Mouse (Mus musculus) CH12.LX (cell line): Measurements from ENCODE around the gene Tpsab1. TPM values are rescaled to one million over a fixed set of nuclear protein-coding genes. Genes with fewer than 3 reads are reported as not detected.

Source experiments
- DNase-seq: peaks from one replicate; pipeline ENCODE4 v3.0.0-alpha.2; 2013; ENCODE audit errors: extremely low read depth
- H3K27ac ChIP-seq: 2 replicates; pipeline ENCODE4 v1.5.1; 2012; ENCODE audit warnings: low read depth, mild to moderate bottlenecking, control low read depth, moderate library complexity; ENCODE audit not compliant: insufficient read depth
- H3K27me3 ChIP-seq: replicated peaks from 2 replicates; pipeline ENCODE3; 2012; ENCODE audit warnings: inconsistent platforms
- H3K36me3 ChIP-seq, 2 experiments: replicated peaks in 1 of 2; 2 replicates each; pipeline versions ENCODE3 to v1.6.1; 2012; ENCODE audit warnings: inconsistent platforms in 1 of 2, low read length in 1 of 2, mild to moderate bottlenecking in 1 of 2, mixed read lengths in 1 of 2, moderate library complexity in 1 of 2; ENCODE audit not compliant: control insufficient read depth in 1 of 2, insufficient read depth in 1 of 2
- H3K4me1 ChIP-seq, 2 experiments: 2 replicates each; pipeline ENCODE4 v1.6.1; 2012; ENCODE audit warnings: inconsistent platforms in 1 of 2, moderate library complexity in 1 of 2; ENCODE audit not compliant: insufficient read depth in 2 of 2, control insufficient read depth in 1 of 2
- H3K4me2 ChIP-seq: 2 replicates; pipeline ENCODE4 v1.6.1; 2012; ENCODE audit warnings: low read depth, mild to moderate bottlenecking, control low read depth; ENCODE audit not compliant: poor library complexity, insufficient read depth, severe bottlenecking
- H3K4me3 ChIP-seq, 3 experiments: fragments of 150-350 bp in 1 of 3; sonication (generic) in 1 of 3; replicated peaks in 1 of 3; 2 replicates each; pipeline versions ENCODE3 to v1.5.1; 2011 to 2012; ENCODE audit warnings: low read depth in 2 of 3, low read length in 2 of 3, mild to moderate bottlenecking in 2 of 3, moderate library complexity in 2 of 3, control low read depth in 1 of 3, improper control_type of control experiment in 1 of 3, inconsistent platforms in 1 of 3, mixed read lengths in 1 of 3; ENCODE audit not compliant: poor library complexity in 1 of 3
- H3K79me2 ChIP-seq: replicated peaks from 2 replicates; pipeline ENCODE4 v1.6.1; 2012; ENCODE audit warnings: mild to moderate bottlenecking, moderate library complexity; ENCODE audit not compliant: control insufficient read depth, poor library complexity, insufficient read depth, severe bottlenecking; ENCODE audit errors: extremely low read depth
- H3K9ac ChIP-seq: 2 replicates; pipeline ENCODE4 v1.6.1; 2012; ENCODE audit warnings: low read depth, mild to moderate bottlenecking, control low read depth, moderate library complexity; ENCODE audit not compliant: insufficient read depth
- H3K9me3 ChIP-seq: replicated peaks from 2 replicates; pipeline ENCODE3; 2012; ENCODE audit warnings: low read length, inconsistent platforms, mixed read lengths
- BHLHE40 ChIP-seq: IDR thresholded peaks from 2 replicates; pipeline ENCODE4 v1.6.1; 2011; ENCODE audit warnings: mild to moderate bottlenecking, low read depth, low read length, improper control_type of control experiment
- CHD1 ChIP-seq: IDR thresholded peaks from 2 replicates; pipeline ENCODE4 v1.6.1; 2012; ENCODE audit warnings: low read depth, low read length, improper control_type of control experiment, inconsistent platforms
- CTCF ChIP-seq, 2 experiments: IDR thresholded peaks in 1 of 2; conservative IDR thresholded peaks in 1 of 2; 2 replicates each; pipeline ENCODE4 v1.5.1; 2011 to 2012; ENCODE audit warnings: low read depth in 2 of 2, low read length in 2 of 2, improper control_type of control experiment in 1 of 2, inconsistent platforms in 1 of 2, mild to moderate bottlenecking in 1 of 2, moderate library complexity in 1 of 2
- E2F4 ChIP-seq: IDR thresholded peaks from 2 replicates; pipeline ENCODE4 v1.6.1; 2011; ENCODE audit warnings: low read depth, low read length, improper control_type of control experiment; ENCODE audit not compliant: insufficient replicate concordance
- EP300 ChIP-seq: IDR thresholded peaks from 2 replicates; pipeline ENCODE4 v1.6.1; 2011; ENCODE audit warnings: low read length, improper control_type of control experiment
- GABPA ChIP-seq: IDR thresholded peaks from 2 replicates; pipeline ENCODE4 v1.6.1; 2012; ENCODE audit warnings: low read depth, low read length, improper control_type of control experiment, inconsistent platforms; ENCODE audit not compliant: insufficient replicate concordance
- HCFC1 ChIP-seq: IDR thresholded peaks from 2 replicates; pipeline ENCODE4 v1.6.1; 2012; ENCODE audit warnings: low read depth, mild to moderate bottlenecking, inconsistent platforms, low read length, improper control_type of control experiment
- JUND ChIP-seq: conservative IDR thresholded peaks from 2 replicates; pipeline ENCODE4 v1.6.1; 2011; ENCODE audit warnings: low read depth, low read length, improper control_type of control experiment
- MAFK ChIP-seq: IDR thresholded peaks from 2 replicates; pipeline ENCODE4 v1.6.1; 2011; ENCODE audit warnings: low read length, improper control_type of control experiment; ENCODE audit not compliant: insufficient replicate concordance
- MAZ ChIP-seq: IDR thresholded peaks from 2 replicates; pipeline ENCODE4 v1.6.1; 2012; ENCODE audit warnings: low read depth, mild to moderate bottlenecking, inconsistent platforms, low read length, improper control_type of control experiment, moderate library complexity
- MYC ChIP-seq: IDR thresholded peaks from 2 replicates; pipeline ENCODE4 v1.6.1; 2011; ENCODE audit warnings: low read depth, mild to moderate bottlenecking, improper control_type of control experiment, low read length
- NELFE ChIP-seq: IDR thresholded peaks from 2 replicates; pipeline ENCODE4 v1.6.1; 2011; ENCODE audit warnings: low read depth, low read length, improper control_type of control experiment
- POLR2A ChIP-seq: IDR thresholded peaks from 2 replicates; pipeline ENCODE4 v1.6.1; 2011; ENCODE audit warnings: low read depth, mild to moderate bottlenecking, improper control_type of control experiment, low read length
- TCF12 ChIP-seq: IDR thresholded peaks from 2 replicates; pipeline ENCODE4 v1.6.1; 2014; ENCODE audit warnings: low read depth, mild to moderate bottlenecking, inconsistent platforms, low read length, improper control_type of control experiment
- ZMIZ1 ChIP-seq: IDR thresholded peaks from 2 replicates; pipeline ENCODE4 v1.6.1; 2012; ENCODE audit warnings: low read depth, mild to moderate bottlenecking, inconsistent platforms, low read length, improper control_type of control experiment
- ZNF384 ChIP-seq: IDR thresholded peaks from 2 replicates; pipeline ENCODE4 v1.6.1; 2012; ENCODE audit warnings: low read depth, low read length, improper control_type of control experiment, inconsistent platforms
- dilution Hi-C: fragments of 300-500 bp; cut with MboI; formaldehyde crosslinking; loops from 2 replicates; pipeline ENCODE4 v1.14.3; 2020; ENCODE audit warnings: low sequenced_read_pairs; ENCODE audit not compliant: extremely low pct_unique_long_range_greater_than_20kb, extremely low pct_ligation_motif_present
- in situ Hi-C: fragments of 300-500 bp; cut with MboI; formaldehyde crosslinking; loops from 3 replicates; pipeline ENCODE4 v1.14.3; 2019; ENCODE audit warnings: low sequenced_read_pairs, low pct_ligation_motif_present, low pct_unique_long_range_greater_than_20kb, mixed read lengths
- polyA plus RNA-seq: library from polyadenylated mRNA; unstranded; fragments of >175 nt; gene quantifications from 2 replicates; pipeline ENCODE4 v1.2.1, GENCODE M21; 2012; ENCODE audit warnings: low read depth; ENCODE audit not compliant: insufficient read length
- total RNA-seq, 2 experiments: library from RNA; depleted of rRNA; stranded (reverse); fragments of 300-350 nt in 1 of 2; fragments of >200 nt in 1 of 2; gene quantifications; 2 replicates each; pipeline ENCODE4 v1.2.3; 2012 to 2014

Tpsab1 gene
- total and polyA plus RNA-seq, 3 experiments = not detected

DNA sequence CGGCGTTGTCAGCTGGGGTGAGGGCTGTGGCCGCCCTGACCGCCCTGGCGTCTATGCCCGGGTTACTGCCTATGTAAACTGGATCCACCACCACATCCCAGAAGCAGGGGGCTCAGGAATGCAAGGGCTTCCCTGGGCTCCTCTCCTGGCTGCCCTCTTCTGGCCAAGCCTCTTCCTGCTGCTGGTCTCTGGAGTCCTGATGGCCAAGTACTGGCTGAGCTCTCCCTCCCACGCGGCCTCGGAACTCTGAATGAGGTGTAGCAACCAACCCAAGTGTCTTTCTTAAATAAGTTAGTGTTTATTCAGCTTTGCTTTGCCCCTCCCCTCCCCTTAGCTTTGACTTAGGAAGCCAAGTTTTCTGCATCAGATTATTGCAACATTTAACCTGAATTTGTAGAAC lies 28.6 kb upstream of the Tpsab1 start:
- dilution Hi-C loops = no loop called here
- no peaks in the 10 kb centered on the region for H3K4me1 ChIP-seq

DNA sequence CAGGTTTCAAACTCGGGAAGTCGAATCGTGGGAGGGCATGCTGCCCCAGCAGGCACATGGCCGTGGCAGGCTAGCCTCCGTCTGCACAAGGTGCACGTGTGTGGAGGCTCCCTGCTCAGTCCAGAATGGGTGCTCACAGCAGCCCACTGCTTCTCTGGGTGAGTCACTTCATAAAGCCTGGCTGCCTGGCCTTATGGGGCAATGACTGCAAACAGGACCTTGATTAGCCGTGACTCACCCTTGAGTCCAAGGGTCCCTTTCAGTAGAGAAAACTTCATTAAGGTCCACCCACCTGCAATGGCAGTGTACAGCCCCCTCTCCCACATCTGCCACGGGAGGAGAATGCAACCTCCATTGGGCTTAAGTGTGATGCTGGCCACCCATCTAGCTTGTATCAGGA lies 27.1 kb upstream of the Tpsab1 start:
- Histone ChIP-seq H3K9me3 (no peaks in the 10 kb centered on the region), H3K27ac (no peak overlapping the region), H3K36me3 (no peaks in the 10 kb centered on the region), H3K79me2 (no peaks in the 10 kb centered on the region), H3K27me3 (peaks cover 93% of the 10 kb centered on the region), H3K9ac (no peak overlapping the region), H3K4me2 (no peak overlapping the region), H3K4me1 (no peaks in the 10 kb centered on the region), H3K4me3 (no peak overlapping the region)
- TF ChIP-seq BHLHE40 (no peak), MYC (no peak), HCFC1 (no peak), MAZ (no peak), POLR2A (no peak)
- in situ Hi-C loops (no loop called here), dilution Hi-C loops (no loop called here)
- no peak for DNase-seq

More for the DNA sequence above, 28.6 kb upstream of the Tpsab1 start:
- no peak overlapping the region for H3K27ac ChIP-seq
- no peaks in the 10 kb centered on the region for H3K79me2 ChIP-seq
- TF ChIP-seq MAFK (no peak), MAZ (no peak), E2F4 (no peak), CHD1 (no peak), CTCF (conservative IDR thresholded peaks at IDR 0.05 in 1 of 2, IDR thresholded peaks at IDR 0.05 in 1 of 2; ENCODE audit: low read depth in 2 of 2, low read length in 2 of 2) (no peak), ZNF384 (no peak), GABPA (no peak), NELFE (no peak), HCFC1 (no peak), BHLHE40 (no peak), TCF12 (no peak), EP300 (no peak)
- H3K9me3 ChIP-seq = peaks cover 2% of the 10 kb centered on the region
- no peak for DNase-seq
- H3K4me3 ChIP-seq = no peak overlapping the region
- H3K4me2 ChIP-seq = no peak overlapping the region
- H3K9ac ChIP-seq = no peak overlapping the region
- in situ Hi-C loops = no loop called here
- H3K27me3 ChIP-seq = peaks cover 84% of the 10 kb centered on the region
- H3K36me3 ChIP-seq = no peaks in the 10 kb centered on the region

DNA sequence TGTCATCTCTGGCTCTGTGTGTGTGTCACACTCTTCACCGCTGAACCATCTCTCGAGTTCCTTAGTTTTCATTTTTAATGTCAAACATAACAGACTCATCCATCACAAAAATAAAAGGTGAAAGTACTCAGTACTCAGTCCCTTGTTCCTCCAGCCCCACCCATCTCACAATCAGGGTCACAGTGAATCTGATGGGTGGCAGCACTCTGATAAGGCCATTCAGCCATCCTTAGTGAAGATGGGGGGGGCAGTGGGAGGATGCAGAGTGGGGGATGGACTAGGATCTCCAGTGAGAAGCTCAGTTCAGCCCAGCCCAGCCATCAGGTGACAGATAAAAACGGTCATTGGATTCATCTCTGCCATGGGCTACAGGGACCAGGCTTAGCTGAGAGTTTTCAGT lies 23.6 kb upstream of the Tpsab1 start, which contains the start of gene Tpsg1:
Tpsg1 (plus strand) TSS at position 301 of the 400 bp plus-strand sequence.
- H3K4me1 ChIP-seq = no peaks in the 10 kb centered on the region
- in situ Hi-C loops = no loop called here

More for the DNA sequence above, 23.6 kb upstream of the Tpsab1 start, which contains the start of gene Tpsg1:
- TF ChIP-seq MAZ (no peak), ZMIZ1 (no peak), MYC (no peak), JUND (no peak)
- TF ChIP-seq, all 38 proteins: peak for 0
- DNase-seq = no peak
- Histone ChIP-seq H3K9ac (no peak within 1 kb of the TSS), H3K36me3 (no peaks in the 10 kb centered on the region), H3K9me3 (no peaks in the 10 kb centered on the region), H3K4me2 (no peak within 1 kb of the TSS), H3K79me2 (no peaks in the 10 kb centered on the region), H3K4me3 (no peak within 1 kb of the TSS), H3K27ac (no peak within 1 kb of the TSS), H3K27me3 (peaks cover 94% of the 10 kb centered on the region)
- dilution Hi-C loops = no loop called here
